Mouse (Mus musculus): Measurements from ENCODE around the gene Dpp6. TPM values are rescaled to one million over a fixed set of nuclear protein-coding genes. Genes with fewer than 3 reads are reported as not detected.

Gene Dpp6
- total and polyA plus RNA-seq, 3 experiments = 0.16 TPM; not detected in 2

- TF ChIP-seq TAL1 (conservative IDR thresholded peaks at IDR 0.05; ENCODE audit: low read depth, low read length) = no peak
- no peak for TF ChIP-seq POLR2AphosphoS5 (IDR thresholded peaks at IDR 0.05; ENCODE audit: insufficient replicate concordance, low read depth, low read length)
- peak; percentile 69 for TF ChIP-seq CTCF (IDR thresholded peaks at IDR 0.05; ENCODE audit: low read depth, low read length)
- no peak for TF ChIP-seq GATA2 (IDR thresholded peaks at IDR 0.05; ENCODE audit: borderline replicate concordance, low read depth, low read length)
- Histone ChIP-seq H3K9me3 (replicated peaks) (no peaks in the 10 kb centered on the region), H3K4me1 (ENCODE audit: insufficient read depth, low read depth, low read length) (no peaks in the 10 kb centered on the region), H3K27me3 (ENCODE audit: insufficient read depth, low read length) (peaks cover 46% of the 10 kb centered on the region), H3K36me3 (replicated peaks) (no peaks in the 10 kb centered on the region), H3K4me3 (ENCODE audit: low read depth, low read length) (no peak overlapping the region)
- ATAC-seq (ENCODE audit: extremely low read depth, insufficient number of reproducible peaks, low FRiP score, poor library complexity, severe bottlenecking) (no peak), DNase-seq (ENCODE audit: low spot score) (no peak)
Measured at GRCm38 (mm10) chr5:27724460-27724859, 907.5 kb downstream of the Dpp6 start.

DNA sequence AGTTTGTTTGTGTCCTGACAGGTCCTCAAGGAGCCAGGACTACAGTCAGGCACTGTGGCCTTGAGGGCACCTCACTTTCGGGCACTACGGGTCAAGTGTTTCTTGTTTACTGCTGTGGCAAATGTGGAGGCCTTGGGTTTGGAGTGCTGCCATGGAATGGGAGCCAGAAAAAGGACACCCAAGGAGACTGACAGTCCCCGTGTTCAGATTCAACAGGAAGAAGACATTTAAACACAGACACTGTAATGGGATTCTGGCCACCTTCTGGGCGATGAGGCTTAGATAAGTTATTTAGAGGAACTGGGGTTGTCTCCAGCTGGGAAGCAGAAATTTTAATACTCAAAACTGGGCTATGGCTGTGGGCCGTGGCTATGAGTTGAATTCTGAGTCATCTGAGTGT is 913.7 kb downstream of the Dpp6 start:
- no peak for DNase-seq (ENCODE audit: low spot score)

GRCm38 (mm10) chr5:27731392-27731791 is 914.4 kb downstream of the Dpp6 start:
- TF ChIP-seq POLR2AphosphoS5 (IDR thresholded peaks at IDR 0.05; ENCODE audit: insufficient replicate concordance, low read depth, low read length) (no peak), GATA1 (IDR thresholded peaks at IDR 0.05; ENCODE audit: borderline replicate concordance, low read length) (no peak), TAL1 (conservative IDR thresholded peaks at IDR 0.05; ENCODE audit: low read depth, low read length) (no peak), GATA2 (IDR thresholded peaks at IDR 0.05; ENCODE audit: borderline replicate concordance, low read depth, low read length) (no peak), CTCF (IDR thresholded peaks at IDR 0.05; ENCODE audit: low read depth, low read length) (no peak)
- Histone ChIP-seq H3K36me3 (replicated peaks) (no peaks in the 10 kb centered on the region), H3K4me1 (ENCODE audit: insufficient read depth, low read depth, low read length) (no peaks in the 10 kb centered on the region), H3K27me3 (ENCODE audit: insufficient read depth, low read length) (peaks cover 35% of the 10 kb centered on the region), H3K4me3 (ENCODE audit: low read depth, low read length) (no peak overlapping the region), H3K9me3 (replicated peaks) (0 out of 2 replicates have a peak, but pooled peaks cover 3% of the 10 kb centered on the region)
- DNase-seq (ENCODE audit: low spot score) = no peak
- no peak for ATAC-seq (ENCODE audit: extremely low read depth, insufficient number of reproducible peaks, low FRiP score, poor library complexity, severe bottlenecking)

More for the DNA sequence above, 913.7 kb downstream of the Dpp6 start:
- Histone ChIP-seq H3K4me1 (ENCODE audit: insufficient read depth, low read depth, low read length) (no peaks in the 10 kb centered on the region), H3K36me3 (replicated peaks) (no peaks in the 10 kb centered on the region), H3K4me3 (ENCODE audit: low read depth, low read length) (no peak overlapping the region), H3K27me3 (ENCODE audit: insufficient read depth, low read length) (peaks cover 40% of the 10 kb centered on the region), H3K9me3 (replicated peaks) (0 out of 2 replicates have a peak, but pooled peaks cover 3% of the 10 kb centered on the region)
- no peak for ATAC-seq (ENCODE audit: extremely low read depth, insufficient number of reproducible peaks, low FRiP score, poor library complexity, severe bottlenecking)
- TF ChIP-seq GATA1 (IDR thresholded peaks at IDR 0.05; ENCODE audit: borderline replicate concordance, low read length) = no peak
- TF ChIP-seq CTCF (IDR thresholded peaks at IDR 0.05; ENCODE audit: low read depth, low read length) = no peak
- no peak for TF ChIP-seq POLR2AphosphoS5 (IDR thresholded peaks at IDR 0.05; ENCODE audit: insufficient replicate concordance, low read depth, low read length)
- TF ChIP-seq GATA2 (IDR thresholded peaks at IDR 0.05; ENCODE audit: borderline replicate concordance, low read depth, low read length) = no peak
- no peak for TF ChIP-seq TAL1 (conservative IDR thresholded peaks at IDR 0.05; ENCODE audit: low read depth, low read length)

- no peak for TF ChIP-seq CTCF (IDR thresholded peaks at IDR 0.05; ENCODE audit: low read depth, low read length)
- TF ChIP-seq POLR2AphosphoS5 (IDR thresholded peaks at IDR 0.05; ENCODE audit: insufficient replicate concordance, low read depth, low read length) = no peak
- no peak for TF ChIP-seq GATA2 (IDR thresholded peaks at IDR 0.05; ENCODE audit: borderline replicate concordance, low read depth, low read length)
- TF ChIP-seq TAL1 (conservative IDR thresholded peaks at IDR 0.05; ENCODE audit: low read depth, low read length) = no peak
- no peak for TF ChIP-seq GATA1 (IDR thresholded peaks at IDR 0.05; ENCODE audit: borderline replicate concordance, low read length)
- no peaks in the 10 kb centered on the region for H3K4me1 ChIP-seq (ENCODE audit: insufficient read depth, low read depth, low read length)
- no peaks in the 10 kb centered on the region for H3K36me3 ChIP-seq (replicated peaks)
- peaks cover 34% of the 10 kb centered on the region for H3K27me3 ChIP-seq (ENCODE audit: insufficient read depth, low read length)
- no peak for DNase-seq (ENCODE audit: low spot score)
- H3K4me3 ChIP-seq (ENCODE audit: low read depth, low read length) = no peak overlapping the region
- ATAC-seq (ENCODE audit: extremely low read depth, insufficient number of reproducible peaks, low FRiP score, poor library complexity, severe bottlenecking) = no peak
- 0 out of 2 replicates have a peak, but pooled peaks cover 3% of the 10 kb centered on the region for H3K9me3 ChIP-seq (replicated peaks)
Measured at GRCm38 (mm10) chr5:27732288-27732868, 915.4 kb downstream of the Dpp6 start.

DNA sequence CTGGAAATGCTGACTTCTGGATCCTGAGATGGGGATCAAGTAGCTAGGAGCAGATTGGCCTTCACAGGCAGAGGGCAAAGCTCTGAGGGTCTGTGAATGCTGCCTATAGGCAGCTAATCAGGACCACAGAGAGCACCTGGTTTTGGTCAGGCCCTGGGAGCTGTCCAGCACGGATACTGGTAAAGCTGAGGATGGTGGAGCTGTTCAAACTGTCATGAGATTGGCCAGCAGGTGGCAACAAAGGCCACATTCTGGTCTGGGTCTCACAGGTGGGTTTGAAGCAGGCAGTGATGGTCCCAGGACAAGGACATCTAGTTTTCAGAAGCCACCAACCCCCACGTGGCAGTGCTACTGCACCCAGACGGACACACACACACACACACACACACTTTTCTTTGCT is 920.2 kb downstream of the Dpp6 start:
- Histone ChIP-seq H3K27me3 (ENCODE audit: insufficient read depth, low read length) (peaks cover 9% of the 10 kb centered on the region), H3K4me3 (ENCODE audit: low read depth, low read length) (no peak overlapping the region), H3K36me3 (replicated peaks) (peaks cover 31% of the 10 kb centered on the region), H3K9me3 (replicated peaks) (0 out of 2 replicates have a peak, but pooled peaks cover 3% of the 10 kb centered on the region), H3K4me1 (ENCODE audit: insufficient read depth, low read depth, low read length) (no peaks in the 10 kb centered on the region)
- DNase-seq (ENCODE audit: low spot score) (peak; percentile 22), ATAC-seq (ENCODE audit: extremely low read depth, insufficient number of reproducible peaks, low FRiP score, poor library complexity, severe bottlenecking) (peak; percentile 73)
- TF ChIP-seq TAL1 (conservative IDR thresholded peaks at IDR 0.05; ENCODE audit: low read depth, low read length) (no peak), GATA1 (IDR thresholded peaks at IDR 0.05; ENCODE audit: borderline replicate concordance, low read length) (no peak), CTCF (IDR thresholded peaks at IDR 0.05; ENCODE audit: low read depth, low read length) (no peak; the same call in 1 of the 2 replicates), GATA2 (IDR thresholded peaks at IDR 0.05; ENCODE audit: borderline replicate concordance, low read depth, low read length) (no peak), POLR2AphosphoS5 (IDR thresholded peaks at IDR 0.05; ENCODE audit: insufficient replicate concordance, low read depth, low read length) (no peak)

DNA sequence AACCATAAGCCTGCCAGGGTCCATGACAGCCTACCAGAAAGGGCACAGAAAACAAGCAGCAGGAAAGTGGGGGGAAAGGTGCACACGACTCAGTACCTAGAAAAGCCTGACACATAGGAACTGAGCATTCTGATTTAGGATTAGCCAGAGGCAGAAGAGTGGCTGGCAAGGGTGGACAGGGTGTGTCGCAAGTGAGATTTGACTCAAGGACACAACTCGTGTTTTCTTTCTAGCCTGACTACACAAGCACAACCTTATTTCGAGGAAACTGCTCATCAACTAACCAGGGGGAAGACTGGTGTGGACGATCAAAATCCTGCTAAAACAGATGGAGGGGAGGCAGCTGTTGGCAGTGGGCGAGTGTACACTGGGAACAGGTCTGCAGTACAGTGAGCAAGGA is 922.2 kb downstream of the Dpp6 start:
- Histone ChIP-seq H3K4me3 (ENCODE audit: low read depth, low read length) (no peak overlapping the region), H3K36me3 (replicated peaks) (peaks cover 50% of the 10 kb centered on the region), H3K27me3 (ENCODE audit: insufficient read depth, low read length) (no peaks in the 10 kb centered on the region), H3K4me1 (ENCODE audit: insufficient read depth, low read depth, low read length) (no peaks in the 10 kb centered on the region), H3K9me3 (replicated peaks) (0 out of 2 replicates have a peak, but pooled peaks cover 3% of the 10 kb centered on the region)
- ATAC-seq (ENCODE audit: extremely low read depth, insufficient number of reproducible peaks, low FRiP score, poor library complexity, severe bottlenecking) (no peak), DNase-seq (ENCODE audit: low spot score) (no peak)
- no peak for TF ChIP-seq TAL1 (conservative IDR thresholded peaks at IDR 0.05; ENCODE audit: low read depth, low read length)
- no peak for TF ChIP-seq POLR2AphosphoS5 (IDR thresholded peaks at IDR 0.05; ENCODE audit: insufficient replicate concordance, low read depth, low read length)
- TF ChIP-seq GATA1 (IDR thresholded peaks at IDR 0.05; ENCODE audit: borderline replicate concordance, low read length) = no peak
- no peak for TF ChIP-seq CTCF (IDR thresholded peaks at IDR 0.05; ENCODE audit: low read depth, low read length)
- TF ChIP-seq GATA2 (IDR thresholded peaks at IDR 0.05; ENCODE audit: borderline replicate concordance, low read depth, low read length) = no peak

Measured in G1E (cell line).